Mouse (Mus musculus) left cerebral cortex, postnatal 10 days (tissue): ENCODE measurements at regions not wholly inside any gene's neighbourhood (a gene's known extent, or its start where the extent isn't known, plus 50 kb on each side); places are given as distances from the start of the nearest gene placed in this dataset.

ENCODE experiments used
- DNase-seq, 2 experiments: peaks; one replicate each; pipeline ENCODE4 v3.0.0; 2021 to 2022; ENCODE audit warnings: low spot score in 2 of 2, mixed read lengths in 1 of 2; ENCODE audit errors: extremely low spot score in 1 of 2
- intact Hi-C: fragments of 180-260 bp; cut with DNase I; formaldehyde crosslinking; loops from one replicate; pipeline ENCODE4 v1.15.1; 2025

- no peak for DNase-seq
- intact Hi-C loops, result no loop called here
Measured at GRCm38 (mm10) chr10:70336741-70337140, 91.8 kb downstream of the Slc16a9 start.

GRCm38 (mm10) chr10:70359421-70359820 is 80.9 kb upstream of the Fam13c start:
- DNase-seq, result no peak
- intact Hi-C loops, result no loop called here

- intact Hi-C loops, result no loop called here
- DNase-seq, result no peak
Measured at GRCm38 (mm10) chr10:70359834-70360233, 80.4 kb upstream of the Fam13c start.

GRCm38 (mm10) chr10:70363054-70363453 is 77.2 kb upstream of the Fam13c start:
- peak in 1 of 2 experiments; percentile 29 for DNase-seq
- intact Hi-C loops, result no loop called here

GRCm38 (mm10) chr10:70364218-70364975 is 75.9 kb upstream of the Fam13c start:
- intact Hi-C loops, result no loop called here
- no peak for DNase-seq

- DNase-seq, result no peak
- intact Hi-C loops, result loop anchor here (5.0 kb wide), 1 partner anchor 177 kb away; no protein-coding TSS in a partner anchor
Measured at GRCm38 (mm10) chr10:70364976-70365345, 75.3 kb upstream of the Fam13c start.

- intact Hi-C loops, result loop anchor here (5.0 kb wide), 1 partner anchor 177 kb away; no protein-coding TSS in a partner anchor
- DNase-seq, result no peak
Measured at GRCm38 (mm10) chr10:70365504-70365903, 74.8 kb upstream of the Fam13c start.

GRCm38 (mm10) chr10:70367866-70368265 is 72.4 kb upstream of the Fam13c start:
- intact Hi-C loops, result loop anchor here (5.0 kb wide), 1 partner anchor 174 kb away; no protein-coding TSS in a partner anchor
- DNase-seq, result no peak

- DNase-seq, result peak; percentile 44 to 80
- intact Hi-C loops, result loop anchor here (5.0 kb wide), 1 partner anchor 174 kb away; no protein-coding TSS in a partner anchor
Measured at GRCm38 (mm10) chr10:70368685-70369084, 71.6 kb upstream of the Fam13c start.

GRCm38 (mm10) chr10:70372411-70373136 is 67.7 kb upstream of the Fam13c start:
- intact Hi-C loops, result no loop called here
- peak in 1 of 2 experiments; percentile 26 for DNase-seq

- intact Hi-C loops, result no loop called here
- no peak for DNase-seq
Measured at GRCm38 (mm10) chr10:70373207-70373606, 67.1 kb upstream of the Fam13c start.

GRCm38 (mm10) chr10:70373836-70374235 is 66.4 kb upstream of the Fam13c start:
- intact Hi-C loops, result no loop called here
- DNase-seq, result no peak

GRCm38 (mm10) chr10:70374726-70375125 is 65.6 kb upstream of the Fam13c start:
- DNase-seq, result no peak
- intact Hi-C loops, result loop anchor here (5.0 kb wide), 1 partner anchor 68 kb away; the partner anchor contains the start of gene Fam13c

- DNase-seq, result peak; percentile 13 to 20
- intact Hi-C loops, result no loop called here
Measured at GRCm38 (mm10) chr10:70380041-70380651, 60.1 kb upstream of the Fam13c start.

GRCm38 (mm10) chr10:70384689-70385088 is 55.6 kb upstream of the Fam13c start:
- intact Hi-C loops, result no loop called here
- no peak for DNase-seq

GRCm38 (mm10) chr10:70387729-70388128 is 52.6 kb upstream of the Fam13c start:
- DNase-seq, result no peak
- intact Hi-C loops, result no loop called here
